In genomic region chr6:138036891-138037290, GRCm38 (mm10) we compare ENCODE assay signal across 41 mouse cellular contexts. TPM values are rescaled to one million over a fixed set of nuclear protein-coding genes. Genes with fewer than 3 reads are reported as not detected.
"Had no signal": no experiment of that assay in that cellular context is flagged by ENCODE, and none has a peak within 500 bp of the region (broad histone marks: within the 10 kb centered on the region; RNA-seq: fewer than 3 reads in every experiment).

No protein-coding gene starts in this region.

- H3K36me3 ChIP-seq: limb, embryonic 10.5 days; limb, embryonic 12.5 days; limb, embryonic 13.5 days; limb, embryonic 15.5 days; liver, embryonic 12.5 days; liver, embryonic 13.5 days; liver, embryonic 15.5 days; lung, embryonic 15.5 days; midbrain, embryonic 10.5 days; midbrain, embryonic 12.5 days; midbrain, embryonic 13.5 days; midbrain, embryonic 15.5 days; neural tube, embryonic 12.5 days; neural tube, embryonic 13.5 days had no signal

- DNase-seq: left cerebral cortex, postnatal 4 days; liver; liver, embryonic 13.5 days; liver, postnatal 0 days; lung, adult 18-20 months; lung, adult 2 months; lung, embryonic 14.5 days; lung, postnatal 10 days; lung, postnatal 14 days; lung, postnatal 36 days; lung, postnatal 4 days had no signal

- H3K4me2 ChIP-seq: limb, embryonic 12.5 days; limb, embryonic 13.5 days; limb, embryonic 15.5 days; liver, embryonic 11.5 days; liver, embryonic 12.5 days; liver, embryonic 13.5 days; liver, embryonic 15.5 days; lung, embryonic 14.5 days; lung, embryonic 15.5 days; midbrain, embryonic 12.5 days; midbrain, embryonic 13.5 days; midbrain, embryonic 15.5 days; neural tube, embryonic 12.5 days; neural tube, embryonic 13.5 days had no signal

- H3K27me3 ChIP-seq: limb, embryonic 12.5 days; limb, embryonic 13.5 days; limb, embryonic 15.5 days; liver, embryonic 12.5 days; liver, embryonic 13.5 days; liver, embryonic 15.5 days; lung, embryonic 15.5 days; megakaryocyte, embryonic 14.5 days; midbrain, embryonic 12.5 days; midbrain, embryonic 13.5 days; midbrain, embryonic 15.5 days; neural tube, embryonic 12.5 days; neural tube, embryonic 13.5 days had no signal

- ATAC-seq: liver, embryonic 12.5 days; liver, postnatal 0 days; lung, postnatal 0 days; midbrain, embryonic 13.5 days; midbrain, embryonic 15.5 days; midbrain, embryonic 16.5 days had no signal

- H3K4me3 ChIP-seq: limb, embryonic 10.5 days; limb, embryonic 12.5 days; limb, embryonic 13.5 days; limb, embryonic 15.5 days; liver, embryonic 12.5 days; liver, embryonic 13.5 days; liver, embryonic 15.5 days; lung, embryonic 15.5 days; megakaryocyte, embryonic 14.5 days; midbrain, embryonic 10.5 days; midbrain, embryonic 12.5 days; midbrain, embryonic 13.5 days; midbrain, embryonic 15.5 days; myocyte; neural tube, embryonic 12.5 days; neural tube, embryonic 13.5 days had no signal

- H3K27ac ChIP-seq: limb, embryonic 10.5 days; limb, embryonic 12.5 days; limb, embryonic 13.5 days; limb, embryonic 15.5 days; liver, embryonic 12.5 days; liver, embryonic 13.5 days; liver, embryonic 14.5 days; liver, embryonic 15.5 days; lung, embryonic 15.5 days; macrophage; midbrain, embryonic 10.5 days; midbrain, embryonic 12.5 days; midbrain, embryonic 13.5 days; midbrain, embryonic 15.5 days; neural tube, embryonic 12.5 days; neural tube, embryonic 13.5 days had no signal

- H3K9ac ChIP-seq: limb, embryonic 12.5 days; limb, embryonic 13.5 days; limb, embryonic 15.5 days; liver, embryonic 12.5 days; liver, embryonic 13.5 days; liver, embryonic 14.5 days; liver, embryonic 15.5 days; liver, postnatal 0 days; lung, embryonic 14.5 days; lung, embryonic 15.5 days; midbrain, embryonic 12.5 days; midbrain, embryonic 13.5 days; midbrain, embryonic 15.5 days; neural tube, embryonic 12.5 days; neural tube, embryonic 13.5 days had no signal

- H3K9me3 ChIP-seq: limb, embryonic 10.5 days; limb, embryonic 15.5 days; liver, embryonic 13.5 days; liver, embryonic 15.5 days; lung, embryonic 15.5 days; midbrain, embryonic 13.5 days; midbrain, embryonic 15.5 days; neural tube, embryonic 12.5 days had no signal

- H3K4me1 ChIP-seq: limb, embryonic 10.5 days; limb, embryonic 12.5 days; limb, embryonic 13.5 days; limb, embryonic 15.5 days; liver, embryonic 12.5 days; liver, embryonic 13.5 days; liver, embryonic 15.5 days; lung, embryonic 15.5 days; megakaryocyte, embryonic 14.5 days; midbrain, embryonic 10.5 days; midbrain, embryonic 12.5 days; midbrain, embryonic 13.5 days; midbrain, embryonic 15.5 days; neural tube, embryonic 12.5 days; neural tube, embryonic 13.5 days had no signal

RNA-seq across cellular contexts. Expression of gene Slc15a5, which starts 42.8 kb away (rescaled TPM):
- total RNA-seq: left cerebral cortex, postnatal 10 days; left cerebral cortex, postnatal 36 days; left cerebral cortex, postnatal 4 days; megakaryocyte progenitor cell, adult 5-6 weeks; megakaryocyte, adult 5-6 weeks; megakaryocyte-erythroid progenitor cell, adult 5-6 weeks; monocyte, adult 5-6 weeks had no signal
- polyA plus RNA-seq: limb, embryonic 10.5 days; limb, embryonic 11.5 days; limb, embryonic 12.5 days; limb, embryonic 13.5 days; limb, embryonic 15.5 days; liver, embryonic 11.5 days; liver, embryonic 12.5 days; liver, embryonic 13.5 days; liver, embryonic 14.5 days; liver, embryonic 15.5 days; liver, embryonic 16.5 days; liver, postnatal 0 days; lung, embryonic 14.5 days; lung, embryonic 15.5 days; lung, embryonic 16.5 days; lung, postnatal 0 days; macrophage; midbrain, embryonic 10.5 days; midbrain, embryonic 12.5 days; midbrain, embryonic 13.5 days; midbrain, embryonic 15.5 days; myocyte; neural tube, embryonic 11.5 days had no signal
